Mouse (Mus musculus) monocyte, adult 59 days (primary cell): Measurements from ENCODE around the gene Pde4dip. TPM values are rescaled to one million over a fixed set of nuclear protein-coding genes. Genes with fewer than 3 reads are reported as not detected.

Source experiments
- total RNA-seq, 2 experiments: library from RNA; stranded (reverse); gene quantifications; one replicate each; pipeline ENCODE4 v1.2.4; 2023

Pde4dip gene
- 10 to 100 TPM; 39.7 to 46.8 TPM for total RNA-seq

GRCm38 (mm10) chr3:97888168-97888901 is at the start of gene Pde4dip:
Pde4dip (minus strand) TSS chr3:97888707.

GRCm38 (mm10) chr3:97900516-97901490 is 12.3 kb upstream of the Pde4dip start, which contains the start of gene Sec22b:
Sec22b (plus strand) TSS chr3:97901190.

GRCm38 (mm10) chr3:97674644-97675110 is 213.8 kb downstream of the Pde4dip start, which contains the start of gene Gm17651:
Gm17651 (minus strand) TSS chr3:97674694.

GRCm38 (mm10) chr3:97657655-97658411 is 230.7 kb downstream of the Pde4dip start, which contains the start of gene Prkab2:
Prkab2 (plus strand) TSS chr3:97658193.

Other genes with a start within 250 kb of the Pde4dip start
- gene Prkab2, start 230.5 kb downstream of the Pde4dip start, total RNA-seq = 10 to 100 TPM; 36.0 to 38.7 TPM
- gene Gm17651, start 214.0 kb downstream of the Pde4dip start, total RNA-seq = not detected
- 10 to 100 TPM; 55.9 to 59.1 TPM for gene Sec22b, start 12.5 kb upstream of the Pde4dip start, total RNA-seq
- gene Notch2, start 124.8 kb upstream of the Pde4dip start, total RNA-seq = 100 to 1,000 TPM; 391 to 393 TPM